ENCODE assay signal across 10 mouse cellular contexts in genomic region chr11:109316921-109317320, GRCm38 (mm10). TPM values are rescaled to one million over a fixed set of nuclear protein-coding genes. Genes with fewer than 3 reads are reported as not detected.
A peak's percentile ranks its signal among the peaks of the same experiment; 100 is the strongest.
DNase-seq lines count a peak whose midpoint lies in the region; ATAC-seq and TF ChIP-seq lines count a peak whose summit lies in the region.
"Had no signal": no experiment of that assay in that cellular context is flagged by ENCODE, and none has a peak within 500 bp of the region (broad histone marks: within the 10 kb centered on the region; RNA-seq: fewer than 3 reads in every experiment).

No protein-coding gene starts in this region.

- 0 out of 2 replicates have a peak, but pooled peaks cover 4% of the 10 kb centered on the region for H3K4me1 ChIP-seq in kidney, embryonic 16.5 days (ENCODE audit: insufficient read depth, low read length)
- peaks cover 4% of the 10 kb centered on the region; the same call in 1 of the 2 replicates for H3K4me1 ChIP-seq in lung, postnatal 0 days (ENCODE audit: insufficient read depth, low read depth, low read length)
- peaks cover 14% of the 10 kb centered on the region for H3K4me1 ChIP-seq in neural tube, embryonic 15.5 days
- H3K4me1 ChIP-seq: embryonic facial prominence, embryonic 12.5 days; neural tube, embryonic 12.5 days had no signal

- no peaks in the 10 kb centered on the region for H3K9me3 ChIP-seq in kidney, embryonic 16.5 days (ENCODE audit: low read length)
- no peaks in the 10 kb centered on the region for H3K9me3 ChIP-seq in lung, postnatal 0 days (ENCODE audit: low read length)
- no peaks in the 10 kb centered on the region for H3K9me3 ChIP-seq in neural tube, embryonic 15.5 days (replicated peaks)
- H3K9me3 ChIP-seq: embryonic facial prominence, embryonic 12.5 days; neural tube, embryonic 12.5 days had no signal

- no peak overlapping the region for H3K9ac ChIP-seq in kidney, embryonic 16.5 days (replicated peaks; ENCODE audit: low read length)
- no peak overlapping the region for H3K9ac ChIP-seq in lung, postnatal 0 days (replicated peaks; ENCODE audit: low read depth)
- H3K9ac ChIP-seq in neural tube, embryonic 15.5 days (replicated peaks): no peak overlapping the region
- H3K9ac ChIP-seq: embryonic facial prominence, embryonic 12.5 days; neural tube, embryonic 12.5 days had no signal

- H3K36me3 ChIP-seq in kidney, embryonic 16.5 days (ENCODE audit: insufficient read depth, low read length): no peaks in the 10 kb centered on the region
- no peaks in the 10 kb centered on the region for H3K36me3 ChIP-seq in lung, postnatal 0 days (ENCODE audit: insufficient read depth, low read length)
- H3K36me3 ChIP-seq in neural tube, embryonic 15.5 days: no peaks in the 10 kb centered on the region
- H3K36me3 ChIP-seq: embryonic facial prominence, embryonic 12.5 days; neural tube, embryonic 12.5 days had no signal

- TF ChIP-seq CTCF in lung, postnatal 0 days (IDR thresholded peaks at IDR 0.05): peak; percentile 79

- no peak for ATAC-seq in kidney, embryonic 16.5 days (ENCODE audit: low FRiP score, low TSS enrichment)
- no peak for ATAC-seq in lung, postnatal 0 days
- ATAC-seq in neural tube, embryonic 15.5 days (ENCODE audit: low FRiP score): no peak

- H3K4me3 ChIP-seq in kidney, embryonic 16.5 days (ENCODE audit: low read length): no peak overlapping the region
- H3K4me3 ChIP-seq in lung, postnatal 0 days (ENCODE audit: low read depth, low read length): no peak overlapping the region
- H3K4me3 ChIP-seq in neural tube, embryonic 15.5 days (replicated peaks): no peak overlapping the region
- H3K4me3 ChIP-seq: embryonic facial prominence, embryonic 12.5 days; neural tube, embryonic 12.5 days had no signal

- no peak overlapping the region for H3K27ac ChIP-seq in kidney, embryonic 16.5 days (ENCODE audit: low read length)
- no peak overlapping the region for H3K27ac ChIP-seq in lung, postnatal 0 days (ENCODE audit: low read length)
- no peak overlapping the region for H3K27ac ChIP-seq in neural tube, embryonic 15.5 days (replicated peaks)
- H3K27ac ChIP-seq: embryonic facial prominence, embryonic 12.5 days; neural tube, embryonic 12.5 days had no signal

- 39% methylated on average over 4 of the region's 4 CpGs for WGBS in kidney, embryonic 16.5 days
- WGBS in lung, postnatal 0 days: 41% methylated on average over 4 of the region's 4 CpGs
- 43% methylated on average over 4 of the region's 4 CpGs for WGBS in neural tube, embryonic 15.5 days

- peak; percentile 57 for DNase-seq in kidney, adult 18-20 months
- DNase-seq in CD4-positive, CD25-positive, alpha-beta regulatory T cell, adult 2 months (ENCODE audit: low read depth, low spot score): peak; percentile 77
- DNase-seq in T-cell, adult 2 months (ENCODE audit: low spot score): peak; percentile 50
- DNase-seq in frontal cortex, postnatal 36 days (ENCODE audit: low spot score in 2 of 2): peak; percentile 38 to 67
- DNase-seq in lung, postnatal 0 days (ENCODE audit: low spot score): peak; percentile 40
- peak; percentile 62 for DNase-seq in thymus, postnatal 25 days

- H3K27me3 ChIP-seq in kidney, embryonic 16.5 days (ENCODE audit: insufficient read depth, low read length): no peaks in the 10 kb centered on the region
- no peaks in the 10 kb centered on the region for H3K27me3 ChIP-seq in lung, postnatal 0 days (replicated peaks; ENCODE audit: insufficient read depth, low read length)
- H3K27me3 ChIP-seq in neural tube, embryonic 15.5 days (replicated peaks): peaks cover 11% of the 10 kb centered on the region

- no peak for TF ChIP-seq EP300 in lung, postnatal 0 days (IDR thresholded peaks at IDR 0.05)

- H3K4me2 ChIP-seq in kidney, embryonic 16.5 days (replicated peaks; ENCODE audit: low read depth, low read length): no peak overlapping the region
- no peak overlapping the region for H3K4me2 ChIP-seq in lung, postnatal 0 days (replicated peaks; ENCODE audit: low read depth, low read length)
- H3K4me2 ChIP-seq in neural tube, embryonic 15.5 days: no peak overlapping the region
- H3K4me2 ChIP-seq: embryonic facial prominence, embryonic 12.5 days; neural tube, embryonic 12.5 days had no signal

RNA-seq across cellular contexts. Expression of gene Rgs9, which starts 19.0 kb away (rescaled TPM):
- 1.2 and 1.9 TPM in 2 replicates for polyA plus RNA-seq in kidney, embryonic 16.5 days (2015; fragmentation: Nextera tagmentation; extraction: Ambion mirVana)
- polyA plus RNA-seq in lung, postnatal 0 days (2015; fragmentation: Nextera tagmentation; extraction: Ambion mirVana): 3.0 TPM in 2 replicates
- polyA plus RNA-seq in neural tube, embryonic 15.5 days (2015; fragmentation: Nextera tagmentation; extraction: Ambion mirVana): 12.3 and 12.6 TPM in 2 replicates

RNA-seq across cellular contexts. Expression of gene Gna13, which starts 45.7 kb away (rescaled TPM):
- 22.0 and 24.1 TPM in 2 replicates for polyA plus RNA-seq in kidney, embryonic 16.5 days (2015; fragmentation: Nextera tagmentation; extraction: Ambion mirVana)
- 57.7 and 69.7 TPM in 2 replicates for polyA plus RNA-seq in lung, postnatal 0 days (2015; fragmentation: Nextera tagmentation; extraction: Ambion mirVana)
- 16.8 and 20.2 TPM in 2 replicates for polyA plus RNA-seq in neural tube, embryonic 15.5 days (2015; fragmentation: Nextera tagmentation; extraction: Ambion mirVana)
